Mouse (Mus musculus) adrenal gland, adult 18-20 months (tissue): ENCODE data around the gene Rtn4rl1. TPM values are rescaled to one million over a fixed set of nuclear protein-coding genes. Genes with fewer than 3 reads are reported as not detected.
A peak's percentile ranks its signal among the peaks of the same experiment; 100 is the strongest.

Source experiments
- DNase-seq, 2 experiments: peaks; one replicate each; pipeline ENCODE4 v3.0.0; 2021 to 2022; ENCODE audit warnings: low spot score in 2 of 2
- total RNA-seq, 2 experiments: library from RNA; stranded (reverse); gene quantifications; 1 replicate in 1 of 2; 2 replicates in 1 of 2; pipeline ENCODE4 v1.2.3; 2021

Gene Rtn4rl1
- total RNA-seq, 2 experiments from 2014 or later, result 27.7 to 33.2 TPM

DNA sequence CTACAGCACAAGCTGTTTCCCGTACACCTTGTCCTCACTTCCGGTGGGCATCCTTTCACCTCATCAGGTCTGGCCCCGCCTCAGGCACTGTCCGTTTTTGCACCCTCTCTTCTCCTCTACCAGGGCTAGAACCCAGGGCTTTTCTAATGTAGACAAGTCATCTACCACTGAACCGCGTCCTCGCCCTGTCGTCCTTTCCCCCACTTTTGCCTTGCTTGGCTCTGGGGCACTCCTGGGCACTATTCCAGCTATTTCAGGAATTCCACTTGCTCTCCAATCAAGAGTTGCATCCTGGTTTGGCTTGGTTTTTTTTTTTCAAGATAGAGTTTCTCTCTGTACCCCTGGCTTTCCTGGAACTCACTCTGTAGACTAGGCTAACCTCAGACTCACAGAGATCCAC lies 53.0 kb downstream of the Rtn4rl1 start:
- no peak for DNase-seq

DNA sequence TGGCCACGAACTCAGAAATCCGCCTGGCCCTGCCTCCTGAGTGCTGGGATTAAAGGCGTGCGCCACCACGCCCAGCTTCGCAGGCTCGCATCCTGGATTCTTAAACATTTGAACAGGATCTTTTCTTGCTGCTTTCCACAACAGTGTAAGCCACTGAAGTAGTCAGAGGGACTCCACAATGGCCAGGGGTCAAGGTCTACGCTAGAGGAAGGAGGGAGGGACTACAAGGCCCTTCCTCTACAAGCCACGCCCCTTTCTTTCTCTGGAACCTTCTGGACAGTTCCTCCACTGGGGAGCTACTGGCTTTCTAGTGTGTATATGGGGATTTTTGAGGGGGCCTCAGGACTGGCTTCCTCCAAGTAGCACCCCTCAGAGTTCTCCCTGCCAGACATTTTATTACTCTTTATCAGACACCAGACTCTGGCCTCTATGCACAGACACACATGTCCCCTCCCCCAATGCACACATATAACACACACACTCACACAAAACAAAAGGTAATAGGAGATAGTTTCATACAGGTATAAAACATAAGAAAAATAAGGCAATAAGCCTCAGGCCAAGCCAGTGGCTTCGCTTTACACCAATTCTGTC lies 53.7 kb downstream of the Rtn4rl1 start:
- no peak for DNase-seq

DNA sequence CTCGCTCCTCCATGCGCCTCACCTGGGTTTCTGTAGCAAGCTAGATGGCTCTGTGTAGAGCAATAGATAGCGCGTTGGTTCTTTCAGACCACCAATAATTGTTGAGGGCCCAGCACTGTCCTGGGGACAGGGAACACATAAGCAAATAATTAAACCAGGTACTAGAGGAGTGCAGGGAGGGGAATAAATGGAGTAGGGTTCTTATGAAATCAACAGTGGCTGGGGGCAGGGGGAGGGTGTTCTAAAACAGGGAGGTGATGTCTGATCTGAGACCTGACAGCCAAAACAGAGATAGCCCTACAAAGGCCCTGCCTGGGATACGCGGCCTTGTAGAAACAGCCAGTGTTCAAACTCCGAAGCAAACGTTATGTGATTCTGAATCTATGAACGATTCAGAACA lies 56.0 kb downstream of the Rtn4rl1 start:
- no peak for DNase-seq

DNA sequence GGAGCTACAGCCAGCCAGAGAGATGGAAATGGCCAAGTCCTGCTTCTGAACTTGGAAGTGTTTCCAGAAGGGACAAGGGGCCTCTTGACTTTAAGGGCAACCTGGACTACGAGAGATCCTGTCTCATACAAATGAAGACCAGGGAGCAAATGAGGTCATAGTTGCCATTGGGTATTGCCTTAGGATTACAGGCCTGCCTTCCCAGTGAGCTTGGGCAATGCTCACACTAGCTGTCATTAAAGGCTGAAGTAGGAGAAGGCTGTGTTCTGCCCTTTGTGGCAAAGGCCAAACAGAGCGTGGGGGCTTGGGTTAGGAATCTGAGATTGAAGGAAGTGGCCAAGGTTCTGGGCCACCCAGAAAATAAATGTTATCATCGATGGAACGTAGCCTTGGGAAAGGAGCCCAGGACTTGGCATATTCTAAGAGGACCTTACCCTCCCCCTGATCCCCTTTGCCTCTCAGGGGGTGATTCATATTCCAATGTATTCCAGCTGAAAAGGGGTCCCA lies 57.5 kb downstream of the Rtn4rl1 start:
- DNase-seq, result peak in 1 of 2 experiments; percentile 42

DNA sequence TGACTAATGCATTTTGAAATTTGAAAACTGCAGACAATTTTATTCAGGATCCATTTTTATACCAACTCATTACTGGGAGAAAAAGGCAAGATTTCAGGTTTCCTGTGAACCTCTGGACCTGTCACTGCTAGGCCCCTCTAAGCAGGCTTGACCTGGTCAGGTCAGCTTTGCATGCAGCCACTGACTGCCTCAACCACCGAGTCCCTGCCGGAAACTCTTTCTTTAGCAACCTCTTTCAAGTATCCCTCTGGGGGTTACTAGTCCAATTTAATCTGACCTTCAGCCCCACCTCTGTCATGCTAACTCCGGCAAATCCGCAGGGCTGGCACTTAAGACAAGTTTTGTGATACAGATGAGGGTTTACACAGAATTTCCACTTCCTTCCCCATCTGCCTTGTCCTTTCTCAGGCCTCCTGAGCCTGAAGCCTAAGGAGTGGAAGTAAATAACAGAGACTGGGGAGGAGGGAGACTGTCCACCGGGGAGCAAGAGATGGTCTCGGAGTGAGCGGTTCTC lies 58.0 kb downstream of the Rtn4rl1 start:
- DNase-seq, result no peak

DNA sequence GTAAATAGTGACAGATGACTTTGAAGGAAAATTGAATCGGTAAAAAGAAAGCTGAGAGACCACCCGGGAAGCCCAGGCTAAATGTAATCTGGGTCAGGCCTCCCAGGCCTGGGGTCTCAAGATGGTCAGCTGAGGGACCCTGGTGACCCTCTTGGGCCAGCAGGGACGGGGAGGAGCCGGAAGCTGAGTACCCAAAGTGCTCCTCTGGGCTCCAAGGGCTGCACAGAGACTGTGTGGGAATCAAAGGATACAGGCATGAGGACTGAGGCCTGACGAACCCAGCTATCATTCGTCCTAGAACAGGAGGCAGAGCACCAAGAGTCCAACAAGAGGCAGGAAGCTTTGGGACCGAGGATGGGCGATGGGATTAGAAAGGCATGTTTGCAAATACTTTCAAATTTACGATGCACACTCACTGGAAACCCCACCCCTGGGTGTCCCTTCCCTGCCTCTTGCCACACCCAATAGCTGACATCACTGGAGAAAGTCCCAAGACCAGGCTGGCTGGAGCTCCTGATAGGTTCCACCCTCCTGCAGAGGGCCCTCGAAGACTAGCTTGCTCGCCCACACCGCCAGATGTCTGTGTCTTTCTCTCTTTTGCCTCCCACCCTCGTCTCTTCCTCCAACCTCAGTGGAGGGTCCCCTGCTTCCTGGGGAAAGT lies 60.8 kb downstream of the Rtn4rl1 start:
- peak in 1 of 2 experiments; percentile 46 for DNase-seq

DNA sequence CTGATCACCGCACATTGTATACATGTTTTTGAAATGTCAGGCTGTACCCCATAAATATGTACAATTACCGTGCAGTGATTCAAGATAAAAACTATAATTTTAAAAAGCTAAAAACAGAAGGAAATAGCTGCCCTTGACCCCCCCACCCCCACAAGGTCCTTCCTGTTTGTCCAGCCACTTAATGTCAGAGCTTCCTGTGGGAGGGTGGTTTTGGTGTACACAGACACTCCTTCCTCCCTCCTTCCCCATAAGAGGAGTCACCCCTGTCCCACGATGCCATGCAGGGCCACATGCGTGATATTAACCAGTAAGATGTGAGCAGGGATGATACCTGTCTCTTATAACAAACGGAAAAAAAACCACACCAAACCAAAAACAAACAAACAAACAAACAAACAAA lies 61.7 kb downstream of the Rtn4rl1 start:
- no peak for DNase-seq

DNA sequence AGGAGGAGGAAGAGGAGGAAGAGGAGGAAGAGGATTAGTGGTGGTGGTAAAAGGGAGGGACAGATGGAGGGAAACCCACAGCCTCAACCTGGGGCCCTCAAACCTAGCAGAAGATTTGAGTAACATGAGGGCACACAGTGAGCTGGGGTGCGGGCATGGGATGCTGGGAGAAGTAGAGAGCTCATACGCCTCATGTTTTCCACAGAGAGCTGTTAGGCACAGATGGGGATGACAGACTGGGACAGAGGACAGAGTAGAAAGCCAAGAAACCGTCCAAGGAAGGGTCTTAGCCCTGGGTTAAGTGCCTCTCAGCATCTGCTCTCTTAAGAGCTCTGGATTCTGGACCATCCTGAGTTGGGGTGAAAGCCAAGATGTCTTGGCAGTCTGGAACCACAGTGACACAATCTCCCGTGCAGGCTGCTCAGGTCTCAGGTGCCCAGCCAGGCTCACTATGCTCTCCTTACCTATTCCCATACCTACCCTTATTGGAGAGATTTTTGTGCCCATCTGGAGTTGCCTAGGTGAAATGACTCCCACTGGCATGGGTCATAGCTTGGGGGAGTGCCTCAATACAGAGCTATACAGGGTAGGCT lies 63.6 kb downstream of the Rtn4rl1 start:
- DNase-seq, result no peak

DNA sequence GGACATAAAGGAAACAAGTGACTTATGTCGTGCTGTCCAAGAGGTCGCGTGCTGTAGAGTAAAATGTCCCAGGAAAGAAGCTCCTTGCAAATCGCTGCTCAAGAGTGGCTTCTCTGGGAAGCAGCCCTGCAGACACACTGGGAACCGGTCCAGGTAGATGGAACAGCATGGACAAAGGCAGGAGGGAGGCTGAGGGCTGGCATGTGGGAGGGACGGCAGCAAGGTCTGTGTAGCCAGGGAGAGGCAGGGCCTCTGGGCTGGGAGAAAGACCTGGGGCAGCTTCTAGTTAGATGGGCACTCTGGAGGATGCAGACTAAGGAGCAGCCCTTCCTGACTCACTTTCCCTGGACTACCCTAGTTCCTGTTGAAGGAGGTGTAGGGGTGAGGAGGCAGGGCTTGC lies 65.8 kb downstream of the Rtn4rl1 start:
- no peak for DNase-seq

DNA sequence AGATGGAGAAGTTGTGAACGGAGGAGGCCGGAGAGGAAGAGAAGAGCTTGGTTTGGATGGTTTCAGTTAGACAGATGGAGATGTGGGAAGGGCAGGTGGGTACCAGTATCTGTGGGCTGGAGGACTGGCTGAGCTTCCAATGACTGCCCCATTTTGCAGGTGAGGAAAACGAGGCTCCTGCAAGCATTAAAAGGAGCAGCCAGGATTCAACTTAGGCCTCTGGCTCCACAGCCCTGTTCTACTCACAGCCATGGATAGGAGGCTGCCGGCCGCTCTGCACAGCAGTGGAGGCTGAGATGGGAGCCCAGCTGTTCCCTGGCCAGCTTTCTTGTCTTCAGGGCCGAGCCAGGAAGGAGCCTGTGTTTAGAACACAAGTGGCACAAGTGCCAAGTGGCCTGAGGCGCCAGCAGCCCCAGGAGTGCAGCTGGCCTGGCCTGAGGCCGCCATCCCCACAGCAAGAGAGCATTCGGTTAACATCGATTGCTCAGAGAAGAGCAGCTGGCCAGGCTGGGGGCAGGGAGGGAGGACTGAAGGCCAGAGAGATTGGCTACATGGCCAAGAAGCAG lies 66.5 kb downstream of the Rtn4rl1 start:
- no peak for DNase-seq

DNA sequence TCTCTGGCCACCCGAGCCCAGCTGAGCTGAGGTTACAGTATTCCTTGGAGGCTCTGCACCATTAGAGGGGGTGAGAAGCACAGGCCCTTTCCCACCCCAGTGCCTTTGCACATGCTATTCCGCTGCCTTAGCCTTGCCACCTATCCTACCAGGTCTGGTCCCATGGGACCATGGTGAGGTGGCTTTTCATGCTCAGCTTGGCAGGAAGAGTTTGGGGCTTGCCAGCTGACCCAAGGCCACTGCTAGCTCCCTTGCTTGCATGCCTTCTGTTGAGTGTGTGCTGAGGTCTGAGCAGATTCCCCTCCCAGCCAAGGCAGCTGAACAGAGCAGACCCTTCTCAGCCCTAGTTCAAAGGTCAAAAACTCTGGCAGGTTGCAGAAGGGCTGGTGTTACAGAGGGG lies 67.4 kb downstream of the Rtn4rl1 start:
- DNase-seq, result no peak

DNA sequence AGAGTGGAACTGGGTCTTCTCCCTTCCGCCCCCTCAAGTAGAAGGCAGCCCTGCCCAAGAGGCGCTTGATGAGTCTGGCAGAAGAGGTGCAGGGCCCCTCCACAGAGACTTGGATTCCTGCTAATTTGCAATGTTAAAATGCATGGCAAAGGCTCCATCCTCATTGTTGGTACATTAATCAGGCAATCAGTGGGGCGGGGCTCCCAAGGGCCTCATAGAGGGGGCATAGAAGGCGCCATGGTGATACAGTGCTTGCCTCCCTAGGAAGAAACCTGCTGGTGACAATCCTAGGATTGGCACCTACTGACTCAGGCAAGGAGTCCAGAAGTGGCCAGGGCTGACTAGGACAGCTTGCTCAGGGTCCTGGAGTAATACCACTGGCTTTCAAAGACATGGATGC lies 68.1 kb downstream of the Rtn4rl1 start:
- DNase-seq, result no peak

DNA sequence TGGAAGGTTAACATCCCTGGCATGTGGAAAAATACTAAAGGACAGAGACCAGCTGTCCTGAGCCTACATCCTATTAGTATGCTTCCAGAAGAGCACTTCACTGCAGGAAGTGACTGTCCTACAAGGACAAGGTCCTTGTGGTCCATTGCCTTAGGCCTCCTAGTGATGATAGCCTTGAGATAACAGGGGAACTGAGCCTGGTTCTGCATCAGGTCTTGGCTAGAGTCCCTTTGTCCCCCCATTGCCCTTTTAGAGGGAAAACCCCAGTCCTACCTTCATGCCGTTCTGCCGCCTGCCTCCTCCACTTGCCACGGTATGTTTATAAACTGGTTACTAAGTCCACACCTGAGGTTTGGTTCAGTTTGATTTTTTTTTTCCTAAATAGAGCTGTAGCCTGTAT lies 68.6 kb downstream of the Rtn4rl1 start:
- DNase-seq, result no peak

DNA sequence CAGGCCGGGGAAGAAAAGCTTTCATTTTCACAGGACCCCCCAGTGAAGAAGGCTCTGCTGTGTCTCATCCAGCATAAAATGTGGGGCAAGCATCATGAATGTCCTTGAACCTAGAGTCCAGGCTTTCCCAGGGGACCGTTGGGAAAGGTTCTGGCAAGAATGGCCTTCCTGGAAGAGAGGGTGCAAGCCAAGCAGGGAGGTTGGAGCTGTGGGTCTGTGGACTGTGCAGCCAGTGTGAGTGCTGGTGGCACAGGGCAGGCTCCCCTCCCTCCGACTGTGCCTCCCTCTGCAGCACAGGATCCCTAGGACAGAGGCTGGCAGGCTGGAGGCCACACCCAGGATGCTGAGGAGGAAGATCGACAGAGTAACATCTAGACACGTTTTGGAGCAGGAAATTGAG lies 69.2 kb downstream of the Rtn4rl1 start:
- no peak for DNase-seq

DNA sequence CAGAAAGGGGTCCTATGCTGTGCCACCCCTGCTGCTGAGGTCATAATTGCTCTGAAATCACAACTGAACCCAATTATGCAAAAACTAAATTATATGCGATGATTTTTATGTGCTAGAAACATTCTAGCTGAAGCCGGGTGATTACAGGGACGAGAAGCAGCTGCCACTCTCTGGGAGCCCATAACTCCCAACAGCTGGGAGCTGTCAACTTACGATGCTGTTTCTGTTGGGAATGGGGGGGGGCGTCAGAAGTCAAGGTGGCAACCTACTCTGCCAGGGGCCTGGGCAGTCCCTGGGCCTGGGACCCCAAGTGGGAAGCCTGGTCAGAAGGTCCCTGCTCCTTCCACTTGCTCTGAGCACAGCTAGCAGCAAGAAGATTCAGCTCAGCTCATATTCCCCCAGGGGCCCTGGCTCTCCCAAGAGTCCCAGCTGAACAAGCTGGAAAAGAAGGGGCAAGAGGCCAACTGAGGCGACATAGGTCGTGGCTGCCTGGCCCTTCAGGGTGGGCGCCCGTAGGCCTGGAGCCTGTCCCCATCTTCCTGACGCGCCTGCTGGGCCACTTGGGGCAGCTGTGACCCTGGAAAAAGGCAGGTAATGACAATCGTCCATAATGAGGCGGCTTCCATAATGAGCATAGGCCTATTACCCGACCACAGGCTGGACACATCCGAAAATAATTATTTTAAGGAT lies 69.8 kb downstream of the Rtn4rl1 start:
- DNase-seq, result no peak

DNA sequence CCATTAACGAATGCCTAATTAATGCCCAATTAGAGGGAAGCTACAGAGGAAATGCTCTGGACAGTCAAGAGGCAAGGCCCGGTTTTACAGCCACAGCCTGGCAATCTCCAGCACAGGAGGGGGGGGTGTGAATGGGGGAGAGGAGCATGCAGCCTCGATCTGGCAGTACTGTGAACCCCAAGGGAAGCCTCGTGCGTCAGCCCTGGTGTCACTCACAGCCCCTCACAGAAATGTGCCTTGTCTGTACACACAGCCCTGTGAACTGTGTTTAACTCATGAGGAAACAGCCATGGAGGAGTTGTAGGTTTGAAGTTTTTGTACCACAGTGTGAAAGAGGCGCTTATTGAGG lies 70.4 kb downstream of the Rtn4rl1 start:
- DNase-seq, result no peak

DNA sequence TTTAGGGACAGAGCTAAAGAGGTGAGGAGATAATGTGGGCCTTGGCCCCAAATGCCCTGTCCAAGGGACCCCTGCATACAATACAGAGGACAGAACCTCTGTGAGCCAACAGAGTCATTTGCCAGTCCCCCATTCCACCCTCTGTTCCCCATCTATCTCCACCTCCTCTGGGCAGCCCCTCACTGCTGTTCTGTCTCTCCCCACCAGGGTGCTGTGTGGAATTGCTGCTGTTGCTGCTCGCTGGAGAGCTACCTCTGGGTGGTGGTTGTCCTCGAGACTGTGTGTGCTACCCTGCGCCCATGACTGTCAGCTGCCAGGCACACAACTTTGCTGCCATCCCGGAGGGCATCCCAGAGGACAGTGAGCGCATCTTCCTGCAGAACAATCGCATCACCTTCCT lies 71.0 kb downstream of the Rtn4rl1 start:
- DNase-seq, result no peak

DNA sequence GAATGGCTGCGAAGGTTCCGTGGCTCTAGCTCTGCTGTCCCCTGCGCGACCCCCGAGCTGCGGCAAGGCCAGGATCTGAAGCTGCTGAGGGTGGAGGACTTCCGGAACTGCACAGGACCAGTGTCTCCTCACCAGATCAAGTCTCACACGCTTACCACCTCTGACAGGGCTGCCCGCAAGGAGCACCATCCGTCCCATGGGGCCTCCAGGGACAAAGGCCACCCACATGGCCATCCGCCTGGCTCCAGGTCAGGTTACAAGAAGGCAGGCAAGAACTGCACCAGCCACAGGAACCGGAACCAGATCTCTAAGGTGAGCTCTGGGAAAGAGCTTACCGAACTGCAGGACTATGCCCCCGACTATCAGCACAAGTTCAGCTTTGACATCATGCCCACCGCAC lies 72.0 kb downstream of the Rtn4rl1 start:
- DNase-seq, result no peak

DNA sequence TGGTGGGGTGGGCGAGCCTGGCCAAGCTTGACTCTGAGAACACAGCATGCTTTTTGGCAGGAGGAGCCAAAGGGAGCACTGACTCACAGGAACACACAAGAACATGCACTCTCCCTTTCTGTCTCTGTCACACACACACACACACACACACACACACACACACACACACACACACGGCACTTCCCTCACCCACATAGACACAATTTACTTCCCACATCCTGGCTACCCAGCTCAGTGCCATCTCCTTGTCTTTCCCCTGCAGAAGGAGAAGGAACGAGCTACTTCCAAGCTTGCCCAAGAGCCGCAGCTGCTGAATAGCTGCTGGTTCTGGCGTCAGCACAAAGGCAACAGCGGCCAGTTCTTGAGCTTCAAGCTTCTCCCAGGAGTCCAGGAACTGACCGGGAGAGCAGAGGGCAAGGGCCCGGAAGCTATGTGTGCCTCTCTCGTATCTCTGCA lies 74.3 kb downstream of the Rtn4rl1 start:
- DNase-seq, result no peak

DNA sequence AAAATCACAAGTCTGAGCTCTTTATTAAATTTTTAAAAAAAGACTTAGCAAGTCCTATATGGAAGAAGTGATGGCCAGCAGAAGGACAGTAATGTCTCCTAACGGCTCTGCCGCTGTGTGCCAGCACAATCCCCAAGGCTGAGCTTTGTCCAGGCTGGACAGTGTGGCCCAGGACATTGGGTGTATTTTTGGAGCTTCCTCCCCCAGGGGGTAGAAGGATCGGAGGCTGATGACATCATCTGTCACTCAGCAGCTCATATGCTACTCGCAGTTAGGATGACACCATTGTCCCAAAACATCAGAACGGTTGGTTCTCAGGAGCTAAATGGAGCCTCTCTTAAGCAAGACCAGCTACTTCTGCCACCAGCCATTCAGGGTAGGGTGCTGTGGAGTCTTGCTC lies 74.9 kb downstream of the Rtn4rl1 start:
- no peak for DNase-seq

DNA sequence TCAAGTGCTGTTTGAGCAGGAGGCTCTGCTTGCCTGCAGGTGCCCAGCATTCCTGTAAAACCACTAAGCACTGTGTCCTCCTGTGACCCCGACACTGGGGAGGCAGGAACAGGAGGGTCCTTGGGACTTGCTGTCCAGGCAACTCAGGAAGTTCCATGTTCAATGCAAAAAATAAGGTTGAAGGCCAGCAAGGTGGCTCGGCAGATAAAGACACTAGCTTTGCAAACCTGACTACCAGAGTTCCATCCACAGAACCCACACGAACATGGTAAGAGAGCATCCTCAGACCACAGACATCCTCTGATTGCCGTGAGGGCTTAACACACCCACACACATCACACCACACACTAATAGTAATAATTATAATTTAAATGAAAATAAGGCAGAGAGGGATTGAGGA lies 75.6 kb downstream of the Rtn4rl1 start:
- DNase-seq, result no peak
